Comparison of ENCODE assay signal across 14 mouse cellular contexts in genomic region chr6:66917032-66917431, GRCm38 (mm10).
"Had no signal": no experiment of that assay in that cellular context is flagged by ENCODE, and none has a peak within 500 bp of the region (broad histone marks: within the 10 kb centered on the region; RNA-seq: fewer than 3 reads in every experiment).

No protein-coding gene starts in this region.

- H3K4me1 ChIP-seq: midbrain, embryonic 13.5 days; midbrain, embryonic 15.5 days; neural tube, embryonic 12.5 days had no signal

- H3K27me3 ChIP-seq: lung, embryonic 15.5 days; megakaryocyte, embryonic 14.5 days; midbrain, embryonic 13.5 days; midbrain, embryonic 15.5 days; neural tube, embryonic 12.5 days had no signal

- ATAC-seq: lung, postnatal 0 days; midbrain, embryonic 13.5 days; midbrain, embryonic 15.5 days had no signal

- H3K4me3 ChIP-seq: lung, embryonic 15.5 days; megakaryocyte, embryonic 14.5 days; midbrain, embryonic 13.5 days; midbrain, embryonic 15.5 days; neural tube, embryonic 12.5 days had no signal

- H3K9me3 ChIP-seq: lung, embryonic 15.5 days; megakaryocyte, embryonic 14.5 days; midbrain, embryonic 13.5 days; midbrain, embryonic 15.5 days; neural tube, embryonic 12.5 days had no signal

- H3K36me3 ChIP-seq: lung, embryonic 15.5 days; midbrain, embryonic 13.5 days; midbrain, embryonic 15.5 days; neural tube, embryonic 12.5 days had no signal

- H3K27ac ChIP-seq: lung, embryonic 15.5 days; macrophage; midbrain, embryonic 13.5 days; midbrain, embryonic 15.5 days; neural tube, embryonic 12.5 days had no signal

- DNase-seq: lung, adult 2 months; lung, postnatal 14 days; lung, postnatal 36 days; right cerebral cortex, postnatal 14 days; thymus, adult 18-20 months; thymus, postnatal 14 days; thymus, postnatal 36 days had no signal
